ENCODE assay signal across 16 mouse cellular contexts in genomic region chr5:75561231-75561630, GRCm38 (mm10). TPM values are rescaled to one million over a fixed set of nuclear protein-coding genes. Genes with fewer than 3 reads are reported as not detected.
"Had no signal": no experiment of that assay in that cellular context is flagged by ENCODE, and none has a peak within 500 bp of the region (broad histone marks: within the 10 kb centered on the region; RNA-seq: fewer than 3 reads in every experiment).

No protein-coding gene starts in this region.

- H3K9ac ChIP-seq: lung, embryonic 14.5 days; midbrain, embryonic 12.5 days; neural tube, embryonic 13.5 days; stomach, embryonic 15.5 days had no signal

- H3K27me3 ChIP-seq: midbrain, embryonic 12.5 days; neural tube, embryonic 13.5 days; stomach, embryonic 15.5 days had no signal

- H3K4me1 ChIP-seq: midbrain, embryonic 12.5 days; neural tube, embryonic 13.5 days; stomach, embryonic 15.5 days had no signal

- H3K27ac ChIP-seq: midbrain, embryonic 10.5 days; midbrain, embryonic 12.5 days; neural tube, embryonic 13.5 days; stomach, embryonic 15.5 days; stomach, postnatal 0 days had no signal

- ATAC-seq: midbrain, embryonic 16.5 days had no signal

- H3K9me3 ChIP-seq: midbrain, embryonic 10.5 days; midbrain, embryonic 12.5 days; neural tube, embryonic 13.5 days; stomach, embryonic 15.5 days had no signal

- DNase-seq: lung, adult 18-20 months; lung, embryonic 14.5 days; lung, postnatal 10 days; lung, postnatal 4 days; midbrain, embryonic 14.5 days; right cerebral cortex, postnatal 14 days; thymus, adult 2 months; thymus, postnatal 25 days; thymus, postnatal 4 days had no signal

- H3K4me2 ChIP-seq: lung, embryonic 14.5 days; midbrain, embryonic 12.5 days; neural tube, embryonic 13.5 days; stomach, embryonic 15.5 days had no signal

- H3K36me3 ChIP-seq: midbrain, embryonic 10.5 days; midbrain, embryonic 12.5 days; neural tube, embryonic 13.5 days; stomach, embryonic 15.5 days had no signal

- H3K4me3 ChIP-seq: midbrain, embryonic 10.5 days; midbrain, embryonic 12.5 days; myocyte; neural tube, embryonic 13.5 days; stomach, embryonic 15.5 days had no signal

RNA-seq across cellular contexts. Expression of gene Kit, which starts 13.5 kb away (rescaled TPM):
- polyA plus RNA-seq: myocyte had no signal
